In genomic region chrX:8892343-8893155, GRCm38 (mm10) we compare ENCODE assay signal across 8 mouse cellular contexts. TPM values are rescaled to one million over a fixed set of nuclear protein-coding genes. Genes with fewer than 3 reads are reported as not detected.
DNase-seq lines count a peak whose midpoint lies in the region; ATAC-seq lines count a peak whose summit lies in the region.

TSS of gene B630019K06Rik (plus strand) at chrX:8892382.

- ATAC-seq in hindbrain, embryonic 11.5 days (ENCODE audit: low FRiP score): peak; percentile 89
- peak; percentile 97 for ATAC-seq in lung, embryonic 16.5 days (ENCODE audit: low read depth)

- peak within 1 kb of the TSS; percentile 76 for H3K9ac ChIP-seq in hindbrain, embryonic 11.5 days (ENCODE audit: low read depth, low read length)
- H3K9ac ChIP-seq in lung, embryonic 16.5 days (ENCODE audit: low read length): peak within 1 kb of the TSS; percentile 75

- H3K9me3 ChIP-seq in hindbrain, embryonic 11.5 days (ENCODE audit: control insufficient read depth, low read length): no peaks in the 10 kb centered on the region
- H3K9me3 ChIP-seq in lung, embryonic 16.5 days (ENCODE audit: control insufficient read depth, low read length): no peaks in the 10 kb centered on the region

- H3K27me3 ChIP-seq in hindbrain, embryonic 11.5 days (ENCODE audit: control insufficient read depth, insufficient read depth, low read length): no peaks in the 10 kb centered on the region
- no peaks in the 10 kb centered on the region for H3K27me3 ChIP-seq in lung, embryonic 16.5 days (ENCODE audit: control insufficient read depth, insufficient read depth, low read depth, low read length)

- peak within 1 kb of the TSS; percentile 50 for H3K4me3 ChIP-seq in hindbrain, embryonic 11.5 days (ENCODE audit: low read depth, low read length)
- H3K4me3 ChIP-seq in lung, embryonic 16.5 days (ENCODE audit: low read length): peak within 1 kb of the TSS; percentile 60

- H3K4me1 ChIP-seq in hindbrain, embryonic 11.5 days (replicated peaks; ENCODE audit: control insufficient read depth, insufficient read depth, low read length): no peaks in the 10 kb centered on the region
- 0 out of 2 replicates have a peak, but pooled peaks cover 3% of the 10 kb centered on the region for H3K4me1 ChIP-seq in lung, embryonic 16.5 days (replicated peaks; ENCODE audit: control insufficient read depth, insufficient read depth, low read length)

- no peaks in the 10 kb centered on the region for H3K36me3 ChIP-seq in hindbrain, embryonic 11.5 days (ENCODE audit: control insufficient read depth, insufficient read depth, low read length)
- no peaks in the 10 kb centered on the region for H3K36me3 ChIP-seq in lung, embryonic 16.5 days (ENCODE audit: control insufficient read depth, insufficient read depth, low read length)

- DNase-seq in MN1 (ENCODE audit: low spot score): peak; percentile 38
- DNase-seq in cerebellum, adult 9-10 months: peak; percentile 54
- DNase-seq in frontal cortex, postnatal 14 days (ENCODE audit: low spot score in 2 of 2): peak; percentile 21 to 35
- peak; percentile 64 for DNase-seq in hindbrain, embryonic 11.5 days (ENCODE audit: low spot score)
- DNase-seq in layer of hippocampus, postnatal 10 days (ENCODE audit: low spot score in 2 of 2): peak; percentile 29 to 57
- peak; percentile 41 for DNase-seq in ovary, postnatal 10 days (ENCODE audit: low spot score)
- peak; percentile 54 for DNase-seq in thymus, postnatal 25 days

- H3K27ac ChIP-seq in hindbrain, embryonic 11.5 days (ENCODE audit: low read depth, low read length): peak within 1 kb of the TSS; percentile 64
- H3K27ac ChIP-seq in lung, embryonic 16.5 days (ENCODE audit: low read length): peak within 1 kb of the TSS; percentile 83

- H3K4me2 ChIP-seq in hindbrain, embryonic 11.5 days (replicated peaks; ENCODE audit: low read depth, low read length): peak within 1 kb of the TSS; percentile 63
- H3K4me2 ChIP-seq in lung, embryonic 16.5 days (ENCODE audit: low read depth, low read length): peak within 1 kb of the TSS; percentile 71

- WGBS in hindbrain, embryonic 11.5 days: 16% methylated on average over 60 of the region's 95 CpGs
- WGBS in lung, embryonic 16.5 days: 10% methylated on average over 66 of the region's 95 CpGs

RNA-seq across cellular contexts. Expression of gene B630019K06Rik, which starts in this region (rescaled TPM):
- 6.7 and 7.1 TPM in 2 replicates for polyA plus RNA-seq in hindbrain, embryonic 11.5 days (2014; fragmentation: Nextera tagmentation; extraction: Ambion mirVana)
- 10 to 100 TPM; 24.0 to 26.4 TPM for total RNA-seq in layer of hippocampus, postnatal 10 days (2021)
- 3.1 and 3.5 TPM in 2 replicates for polyA plus RNA-seq in lung, embryonic 16.5 days (2015; fragmentation: Nextera tagmentation; extraction: Ambion mirVana)

Comparison
In these comparisons a context has a peak if more than half of its experiments do, and no peak if none do; other contexts are left out.
1. Peak in every context shown above with its lines: DNase-seq, ATAC-seq, H3K4me3 ChIP-seq and H3K27ac ChIP-seq.